Mouse (Mus musculus) bone marrow macrophage, adult 2 months (primary cell): Measurements from ENCODE around the gene Rbms3.

Source experiments
- CTCF ChIP-seq: IDR thresholded peaks from 2 replicates; pipeline ENCODE4 v1.5.1; 2012; ENCODE audit warnings: low read depth, mild to moderate bottlenecking, low read length, moderate library complexity
- POLR2A ChIP-seq: IDR thresholded peaks from 2 replicates; pipeline ENCODE4 v1.6.1; 2012; ENCODE audit warnings: mild to moderate bottlenecking, low read depth, low read length, borderline replicate concordance

GRCm38 (mm10) chr9:117041291-117041992, 588.3 kb downstream of the Rbms3 start:
- TF ChIP-seq CTCF (no peak), POLR2A (no peak)
